Mouse (Mus musculus): ENCODE measurements around the gene Nat14.
"Not testable (repeated sequence)": the region's sequence is repeated elsewhere in the genome, so short reads cannot be mapped to it uniquely, and the experiment has no call there.

Nat14 gene

DNA sequence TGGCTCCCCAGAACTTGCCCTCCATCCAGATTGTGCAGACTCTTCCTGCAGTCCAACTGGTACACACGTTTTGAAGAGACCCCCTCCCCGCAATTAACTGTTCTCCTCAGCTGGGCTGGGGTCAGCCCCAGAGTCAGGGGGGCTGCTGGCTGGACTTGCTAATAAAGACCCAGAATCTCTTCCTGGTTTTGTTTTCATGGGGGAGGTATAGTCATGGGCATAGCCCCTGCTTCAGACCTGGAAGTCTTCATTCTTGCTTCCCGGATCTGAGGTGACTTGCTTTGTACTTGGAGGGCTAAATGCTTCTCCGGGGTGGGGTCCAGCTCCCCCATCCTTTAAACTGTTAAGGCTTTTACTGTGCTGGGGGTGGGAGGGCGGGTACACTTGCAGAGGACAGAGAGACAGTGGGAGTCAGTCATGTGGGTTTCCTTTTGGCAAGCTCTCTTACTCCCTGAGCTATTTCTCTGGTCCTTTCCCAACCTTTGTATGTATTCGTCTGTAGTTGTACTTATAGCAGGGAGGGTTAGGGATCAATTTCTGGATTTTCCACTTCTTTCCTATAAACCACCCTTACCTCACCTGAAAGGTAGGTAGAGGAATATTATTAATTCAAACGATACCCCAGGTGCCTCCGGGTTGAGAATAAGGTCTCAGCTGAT lies at the start of gene Nat14:
Nat14 (plus strand) TSS at position 205 of the 659 bp plus-strand sequence.
- no peak for DNase-seq (ENCODE audit: low spot score in 2 of 2)

DNA sequence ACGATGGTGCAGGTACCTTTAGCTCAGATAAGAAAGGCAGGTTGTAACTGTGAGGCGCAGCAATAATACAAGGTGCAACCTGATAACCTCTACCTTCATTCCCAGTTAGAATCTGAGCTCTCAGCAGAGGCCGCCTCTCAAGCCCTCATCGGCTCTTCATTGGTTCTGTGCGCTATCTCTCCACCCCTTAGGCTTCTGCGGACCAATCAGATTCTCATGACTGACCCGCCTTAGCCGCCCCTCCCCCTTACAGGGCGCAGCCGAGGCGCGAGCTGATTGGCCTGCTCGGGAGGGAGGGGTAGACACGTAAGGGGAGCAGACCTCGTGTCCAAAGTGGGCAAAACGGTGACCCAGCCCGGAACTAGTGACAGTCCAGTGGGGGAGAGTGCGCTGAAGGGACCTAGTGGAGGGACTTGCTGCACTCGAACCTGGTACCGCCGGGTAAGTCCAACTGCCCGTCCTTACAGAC lies 45.0 kb upstream of the Nat14 start, which contains the start of gene Isoc2a:
Isoc2a (plus strand) TSS at position 401 of the 469 bp plus-strand sequence.
- DNase-seq (ENCODE audit: low spot score in 2 of 2), result peak; percentile 92 to 93

DNA sequence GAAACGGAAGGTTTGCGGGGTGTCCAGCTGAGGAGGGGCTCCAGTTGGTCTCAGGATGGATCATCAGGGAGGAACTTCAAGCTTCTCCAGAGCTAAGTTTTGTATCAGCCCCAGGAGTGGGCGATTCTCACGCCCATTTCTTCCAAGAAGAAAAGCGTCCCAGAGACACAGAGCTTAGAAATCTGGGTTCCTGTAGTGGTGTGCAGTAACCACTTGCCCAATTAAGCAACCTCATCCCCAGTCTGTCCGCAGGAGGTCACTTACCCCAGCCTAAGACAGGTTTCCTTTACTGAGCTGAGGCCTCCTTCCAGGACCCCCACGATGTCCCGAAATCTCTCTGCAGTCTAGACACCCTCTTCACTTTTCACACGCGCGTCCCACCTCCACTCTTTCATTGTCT lies 44.6 kb upstream of the Nat14 start:
- no peak for DNase-seq (ENCODE audit: low spot score in 2 of 2)

DNA sequence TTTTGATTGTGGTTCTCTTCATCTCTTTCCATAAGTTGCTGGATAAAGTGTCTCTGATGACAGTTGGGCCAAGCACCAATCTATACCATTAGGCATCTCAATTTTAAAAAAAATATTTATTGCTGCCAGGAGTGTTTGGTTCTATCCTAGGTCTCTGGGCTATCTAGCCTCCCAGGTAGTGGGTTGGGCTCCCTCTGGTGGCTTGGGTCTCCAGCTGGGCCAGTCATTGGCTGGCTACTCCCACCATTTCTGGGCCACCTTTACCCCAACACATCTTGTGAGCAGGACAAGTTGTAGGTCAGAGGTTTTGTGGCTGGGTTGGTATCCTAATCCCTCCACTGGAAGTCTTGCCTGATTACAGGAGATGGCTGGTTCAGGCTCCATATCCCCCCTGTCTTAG lies 43.6 kb upstream of the Nat14 start:
- DNase-seq (ENCODE audit: low spot score in 2 of 2), result no peak

DNA sequence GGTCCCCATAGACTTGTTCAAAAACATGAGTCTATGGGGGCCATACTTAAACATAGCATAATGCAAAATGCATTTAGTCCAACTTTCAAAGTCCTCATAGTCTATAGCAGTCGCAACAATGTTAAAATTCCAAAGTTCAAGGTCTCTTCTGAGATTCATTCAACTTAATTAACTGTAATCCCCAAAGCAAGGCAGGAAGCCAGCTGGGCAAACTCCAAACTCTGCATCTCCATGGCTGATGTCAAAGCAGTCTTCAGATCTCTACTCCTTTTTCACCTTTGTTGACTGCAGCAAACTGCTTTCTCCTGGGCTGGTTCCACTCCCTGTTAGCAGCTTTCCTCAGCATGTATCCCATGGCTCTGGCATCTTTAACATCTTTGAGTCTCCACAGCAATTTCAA lies 42.8 kb upstream of the Nat14 start:
- DNase-seq (ENCODE audit: low spot score in 2 of 2), result not testable (repeated sequence)

DNA sequence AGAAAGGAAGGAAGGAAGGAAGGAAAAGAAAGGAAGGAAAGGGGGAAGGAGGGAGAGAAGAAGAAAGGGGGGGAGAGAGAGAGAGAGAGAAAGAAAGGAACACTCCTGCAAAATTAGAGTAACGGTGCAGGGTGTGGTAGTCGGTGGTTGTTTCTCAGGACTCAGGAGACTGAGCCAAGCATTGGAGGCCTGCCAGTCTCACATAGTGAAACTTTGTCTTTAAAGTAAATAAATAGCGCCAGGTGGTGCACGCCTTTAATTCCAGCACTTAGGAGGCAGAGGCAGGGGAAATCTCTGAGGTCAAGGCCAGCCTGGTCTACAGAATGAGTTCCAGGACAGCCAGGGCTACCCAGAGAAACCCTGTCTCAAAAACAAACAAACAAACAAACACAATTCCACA lies 35.1 kb upstream of the Nat14 start:
- no peak for DNase-seq (ENCODE audit: low spot score in 2 of 2)

DNA sequence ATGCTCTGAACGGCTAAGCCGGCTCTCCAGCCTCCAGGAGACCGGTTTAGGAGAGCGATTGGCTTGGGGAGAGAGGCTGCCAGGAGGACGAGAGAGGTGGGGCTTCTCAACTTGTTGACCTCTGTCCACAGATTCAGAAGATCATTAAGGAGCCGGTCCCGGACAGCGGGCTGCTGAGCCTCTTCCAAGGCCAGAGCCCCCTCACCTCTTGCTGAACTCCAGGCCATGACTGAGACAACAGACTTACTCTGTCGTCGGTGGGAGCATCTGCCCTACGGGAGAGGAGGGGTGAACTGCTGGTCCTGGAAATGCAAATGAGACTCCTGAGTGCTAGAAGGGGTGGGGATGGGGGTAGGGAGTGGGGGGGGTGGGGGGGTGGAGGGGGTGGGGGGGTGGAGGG lies 26.6 kb upstream of the Nat14 start:
- DNase-seq (ENCODE audit: low spot score in 2 of 2), result no peak

DNA sequence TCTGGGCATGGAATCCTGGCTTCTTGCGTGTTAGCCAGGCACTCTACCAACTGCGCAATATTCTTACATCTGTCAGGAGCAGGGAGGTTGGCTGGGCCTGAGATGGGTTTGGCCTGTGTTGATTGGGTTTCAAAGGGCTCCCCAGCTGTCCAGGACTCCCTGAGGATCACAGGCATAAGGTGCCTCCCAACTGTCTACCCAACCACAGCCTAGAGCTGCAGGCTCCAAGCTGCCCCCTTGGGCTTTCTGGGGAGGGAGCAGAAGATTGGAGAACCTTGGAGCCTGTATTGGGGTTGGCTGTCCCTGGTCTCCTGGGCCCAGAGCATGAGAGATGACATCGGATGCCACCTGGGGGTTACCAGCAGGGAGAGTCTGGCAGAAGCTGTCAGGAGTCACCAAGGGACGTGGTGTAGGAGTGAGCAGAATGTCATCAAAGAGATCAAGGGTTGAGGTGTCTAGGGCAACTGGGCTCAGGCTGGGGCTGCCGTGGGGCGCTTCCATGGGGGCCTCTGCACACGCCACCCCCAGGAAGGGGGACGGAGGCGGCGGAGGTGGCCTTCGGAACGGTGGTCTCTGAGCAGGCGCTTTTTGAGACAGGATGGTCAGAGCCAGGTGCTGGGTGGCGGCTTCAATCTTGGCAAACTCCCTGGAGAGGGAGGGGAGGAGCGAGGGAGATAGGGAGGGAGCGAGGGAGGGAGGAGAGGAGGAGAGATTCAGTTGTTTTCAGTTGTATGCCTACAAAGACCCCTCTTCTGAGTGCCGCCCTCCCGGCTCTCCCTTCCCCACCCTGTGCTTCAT lies 22.8 kb upstream of the Nat14 start:
- DNase-seq (ENCODE audit: low spot score in 2 of 2), result no peak

DNA sequence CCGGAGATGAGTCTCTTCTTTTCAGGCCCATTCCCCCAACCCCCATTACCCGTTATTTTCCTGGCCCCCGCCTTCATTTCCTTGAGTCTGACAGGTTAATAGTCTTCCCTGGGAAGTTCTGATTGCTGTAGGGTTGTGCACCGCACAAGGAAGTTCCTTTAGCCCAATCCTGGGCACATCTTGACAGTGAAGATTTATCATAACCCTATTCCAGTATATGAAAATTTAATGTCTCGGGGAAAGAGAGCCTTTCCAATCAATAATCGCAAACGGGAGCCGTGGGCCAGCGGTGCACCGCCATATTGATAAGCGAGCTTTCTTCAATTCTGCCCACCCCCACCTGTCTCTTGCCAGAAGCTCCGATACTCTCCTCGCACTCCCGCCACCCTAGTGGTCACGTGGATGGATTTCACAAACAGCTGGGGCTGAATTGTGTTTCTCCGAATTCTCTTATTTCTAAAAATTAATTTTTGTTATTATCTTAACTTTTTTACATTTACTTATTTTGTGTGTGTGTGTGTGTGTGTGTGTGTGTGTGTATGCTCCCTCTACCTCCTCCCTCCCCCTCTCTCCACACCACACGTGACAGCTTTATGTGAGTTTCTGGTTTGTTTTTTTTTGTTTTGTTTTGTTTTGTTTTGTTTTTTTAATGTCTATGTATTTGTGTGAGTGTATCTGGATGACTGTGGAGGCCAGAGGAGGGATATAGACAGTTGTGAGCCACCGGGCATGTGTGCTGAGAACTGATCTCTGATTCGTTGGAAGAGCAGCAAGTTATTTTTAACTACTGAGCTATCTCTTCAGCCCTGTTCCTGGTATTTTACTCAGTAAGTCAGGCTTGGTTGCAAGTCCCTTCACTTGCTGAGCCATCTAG lies 21.9 kb upstream of the Nat14 start:
- DNase-seq (ENCODE audit: low spot score in 2 of 2), result peak in 1 of 2 experiments; percentile 45

DNA sequence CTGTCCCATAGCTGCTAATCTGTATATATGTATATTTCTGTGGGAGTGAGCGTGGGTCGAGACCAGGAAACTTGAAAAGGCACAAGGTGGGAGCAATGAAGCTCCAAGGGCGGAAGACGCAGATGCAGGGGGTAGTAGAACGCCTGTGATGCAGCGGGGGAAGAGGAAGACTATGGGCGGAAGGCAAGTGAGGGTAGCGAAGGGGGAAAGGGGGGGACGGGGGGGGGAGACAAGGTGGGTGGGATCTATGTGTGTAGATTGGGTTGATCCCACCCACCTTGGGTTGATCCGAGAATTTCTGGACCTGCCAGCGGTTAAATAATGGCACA lies 21.3 kb upstream of the Nat14 start:
- DNase-seq (ENCODE audit: low spot score in 2 of 2), result no peak

DNA sequence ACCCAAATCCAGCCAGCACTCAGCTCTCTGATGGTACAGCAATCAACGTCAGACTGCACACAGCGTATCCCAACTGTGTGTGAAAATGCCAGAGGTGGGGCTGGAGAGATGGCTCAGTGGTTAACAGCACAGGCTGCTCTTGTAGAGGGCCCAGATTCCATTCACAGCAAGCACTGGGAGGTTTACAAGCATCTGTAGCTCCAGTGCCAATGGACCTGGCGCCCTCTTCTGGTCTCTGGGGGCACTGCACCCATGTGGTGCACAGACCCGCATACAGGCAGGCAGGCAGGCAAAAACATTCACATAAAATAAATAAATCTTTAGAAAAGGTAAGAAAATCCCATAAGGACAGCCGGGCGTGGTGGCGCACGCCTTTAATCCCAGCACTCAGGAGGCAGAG lies 20.7 kb upstream of the Nat14 start:
- DNase-seq (ENCODE audit: low spot score in 2 of 2), result no peak

DNA sequence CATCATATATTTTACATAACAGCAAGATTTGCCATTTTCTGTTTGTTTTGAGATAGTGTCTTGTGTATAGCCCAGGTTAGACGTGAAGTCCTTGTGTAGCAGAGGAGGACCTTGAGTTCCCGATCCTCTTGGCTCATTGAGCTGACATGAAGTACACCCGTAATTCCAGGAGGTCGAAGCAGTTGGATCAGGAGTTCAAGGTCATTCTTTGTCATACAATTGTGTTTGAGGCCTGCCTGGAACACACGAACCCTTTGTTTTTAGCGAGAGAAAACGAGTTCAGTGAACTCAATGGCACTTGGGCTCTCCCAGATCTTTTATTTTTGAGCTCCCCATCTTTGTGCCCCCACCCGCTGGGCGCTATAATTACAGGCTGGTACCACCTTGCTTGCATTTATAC lies 19.4 kb upstream of the Nat14 start:
- DNase-seq (ENCODE audit: low spot score in 2 of 2), result no peak

DNA sequence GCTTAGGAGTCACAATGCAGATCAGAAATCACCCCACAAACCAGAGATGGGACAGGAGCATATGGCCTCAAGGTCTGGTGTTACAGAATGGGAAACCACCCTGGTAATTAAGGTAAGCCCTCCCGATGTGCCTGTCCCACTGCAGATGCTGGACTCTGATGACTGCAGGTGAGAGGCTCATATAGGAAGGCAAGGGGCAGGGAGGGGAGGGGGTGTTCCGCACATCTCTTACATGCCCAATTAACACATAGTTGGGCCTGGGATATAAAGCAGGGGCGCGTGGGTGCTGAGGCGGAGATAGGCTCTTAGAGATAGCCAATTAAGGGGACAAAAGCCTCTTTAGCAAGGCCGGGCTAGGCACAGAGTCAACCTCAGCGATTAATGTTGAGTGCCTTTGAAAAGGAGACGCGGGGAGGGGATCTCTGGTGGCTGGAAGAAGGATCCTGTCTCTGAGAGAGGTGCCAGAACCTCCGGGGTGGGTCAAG lies 15.3 kb upstream of the Nat14 start, which contains the start of gene Gm36210:
Gm36210 (minus strand) TSS at position 51 of the 485 bp plus-strand sequence.
- DNase-seq (ENCODE audit: low spot score in 2 of 2), result no peak

DNA sequence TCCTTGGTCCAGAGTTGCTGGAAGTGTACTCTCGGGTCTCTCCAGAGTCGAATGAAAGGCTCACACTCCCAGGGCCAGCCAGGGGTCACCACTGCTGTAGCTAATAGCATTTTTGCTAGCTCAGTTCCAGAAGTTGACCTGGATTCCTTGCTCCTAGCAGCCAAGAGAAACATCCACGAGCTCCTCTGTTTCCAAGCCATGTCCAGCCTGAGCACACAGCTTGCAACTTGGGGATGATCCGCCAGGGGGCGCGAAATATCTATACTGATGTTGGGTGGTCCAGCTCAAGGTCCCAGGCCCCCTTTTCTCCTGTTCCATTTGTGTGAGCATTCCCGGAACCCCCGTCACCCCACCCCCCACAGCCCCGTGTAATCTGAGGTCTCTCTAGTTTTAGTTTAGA lies 10.3 kb upstream of the Nat14 start:
- peak in 1 of 2 experiments; percentile 35 for DNase-seq (ENCODE audit: low spot score in 2 of 2)

DNA sequence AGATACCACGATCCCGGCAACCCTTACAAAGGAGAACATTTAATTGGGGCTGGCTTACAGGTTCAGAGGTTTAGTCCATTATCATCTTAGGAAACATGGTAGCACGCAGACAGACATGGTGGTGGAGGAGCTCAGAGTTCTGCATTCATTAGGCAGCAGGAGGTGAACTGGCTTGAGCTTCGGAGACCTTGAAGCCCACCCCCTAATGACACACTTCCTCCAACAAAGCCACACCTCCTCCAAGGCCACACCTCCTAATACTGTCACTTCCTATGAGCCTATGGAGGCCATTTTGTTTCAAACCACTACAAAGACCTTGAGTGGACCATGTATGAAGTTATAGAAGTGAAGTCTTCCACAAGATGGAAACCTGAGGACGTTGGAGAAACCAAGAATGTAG lies 9.6 kb upstream of the Nat14 start:
- no peak for DNase-seq (ENCODE audit: low spot score in 2 of 2)

DNA sequence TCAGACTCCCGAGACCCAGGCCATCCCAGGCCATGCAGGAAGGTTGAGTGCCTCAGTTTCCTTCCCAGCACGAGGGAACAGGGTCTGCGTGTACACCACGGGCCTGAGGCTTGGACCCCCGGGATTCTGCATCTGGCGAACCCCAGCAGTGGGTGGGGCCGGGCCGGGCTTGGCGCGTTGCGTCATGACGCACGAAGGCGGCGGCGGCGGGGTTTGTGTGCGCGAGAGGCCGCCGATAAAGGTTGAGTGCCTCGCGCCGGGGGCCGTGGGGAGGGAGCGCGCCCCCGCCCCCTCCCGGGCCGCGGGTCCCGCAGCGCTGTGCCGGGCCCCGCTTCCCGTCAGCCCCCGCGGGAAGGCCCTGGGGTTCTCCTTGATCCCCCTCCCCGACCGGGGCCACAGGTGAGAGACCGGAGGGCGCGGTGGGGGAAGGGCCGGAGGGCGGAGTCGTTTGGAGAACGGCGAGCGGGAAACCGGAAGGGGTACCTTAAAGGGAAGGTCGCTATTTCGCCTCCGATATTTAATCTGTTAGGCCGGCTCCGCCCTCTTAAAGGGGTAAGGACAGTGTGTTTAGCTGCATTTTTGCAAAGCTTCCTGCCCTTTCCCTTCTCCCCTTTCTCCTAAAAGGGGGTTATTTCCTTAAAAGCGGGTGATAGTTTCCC lies 6.7 kb upstream of the Nat14 start, which contains the start of gene Zfp628:
Zfp628 (plus strand) TSS at position 211 of the 659 bp plus-strand sequence.
- DNase-seq (ENCODE audit: low spot score in 2 of 2), result peak; percentile 92 to 94

DNA sequence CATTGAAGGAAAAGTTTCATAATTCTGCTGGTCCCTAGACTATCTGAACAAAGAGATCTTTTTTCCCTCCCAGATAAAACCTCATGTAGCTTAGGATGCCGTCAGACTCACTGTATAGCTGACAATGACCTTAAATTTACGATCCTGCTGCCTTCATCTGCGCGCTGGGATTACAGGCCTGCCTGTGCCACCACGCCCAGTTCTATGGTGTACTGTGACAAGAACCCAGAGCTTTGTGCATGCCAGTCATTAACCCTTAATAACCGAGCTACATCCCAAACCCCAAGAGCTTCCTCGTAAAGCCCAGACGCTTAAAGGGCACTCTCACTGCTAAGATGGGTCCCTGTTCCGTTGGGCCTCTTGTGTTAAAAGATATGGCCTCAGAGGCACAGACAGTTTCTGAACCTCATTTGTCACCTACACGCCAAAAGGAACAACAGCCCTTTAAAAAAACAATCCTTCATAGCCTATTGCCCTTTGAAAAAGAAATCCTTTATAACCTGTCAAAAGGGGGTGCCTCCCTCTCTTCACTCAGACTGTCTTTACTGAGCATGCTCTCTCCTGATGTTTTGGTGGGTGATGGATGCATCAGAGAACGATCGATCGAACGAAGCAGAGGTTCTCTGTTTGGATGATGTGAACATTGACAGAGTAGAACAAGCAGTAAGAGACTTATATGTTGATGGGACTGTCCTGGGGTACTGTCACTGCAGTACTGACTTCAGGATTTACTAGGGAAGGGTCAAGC lies 6.0 kb upstream of the Nat14 start:
- DNase-seq (ENCODE audit: low spot score in 2 of 2), result peak in 1 of 2 experiments; percentile 35

DNA sequence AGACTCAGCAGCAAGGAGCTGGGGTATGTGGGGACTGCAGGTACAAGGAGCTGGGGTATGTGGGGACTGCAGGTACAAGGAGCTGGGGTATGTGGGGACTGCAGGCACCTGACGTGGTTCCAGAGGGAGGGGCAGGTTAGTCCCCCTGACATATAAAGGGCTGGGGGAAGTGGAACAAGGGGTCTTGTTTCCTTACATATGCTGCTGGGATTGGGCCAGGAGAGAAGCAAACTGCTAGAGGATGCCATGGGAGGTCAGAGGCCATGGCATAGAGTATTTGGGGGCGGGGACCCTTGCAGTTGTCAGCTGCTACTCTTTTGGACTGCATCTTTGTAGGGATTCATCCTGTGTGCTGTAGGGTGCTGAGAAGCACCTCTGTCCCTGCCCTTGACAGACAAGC lies 4.3 kb upstream of the Nat14 start:
- DNase-seq (ENCODE audit: low spot score in 2 of 2), result no peak

DNA sequence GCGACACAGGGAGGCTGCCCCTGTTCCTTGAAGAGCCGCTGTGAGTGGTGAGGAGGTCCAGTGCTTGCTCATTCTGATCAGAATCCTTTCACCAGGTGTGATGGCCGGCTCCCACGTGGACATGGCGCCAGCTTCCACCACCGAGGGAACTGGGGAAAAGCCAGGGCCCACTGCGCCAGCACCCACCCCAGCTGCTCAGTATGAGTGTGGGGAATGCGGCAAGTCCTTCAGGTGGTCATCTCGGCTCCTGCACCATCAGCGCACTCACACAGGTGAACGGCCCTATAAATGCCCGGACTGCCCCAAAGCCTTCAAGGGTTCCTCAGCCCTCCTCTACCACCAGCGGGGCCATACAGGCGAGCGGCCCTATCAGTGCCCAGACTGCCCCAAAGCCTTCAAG lies 3.1 kb upstream of the Nat14 start:
- DNase-seq (ENCODE audit: low spot score in 2 of 2), result no peak

DNA sequence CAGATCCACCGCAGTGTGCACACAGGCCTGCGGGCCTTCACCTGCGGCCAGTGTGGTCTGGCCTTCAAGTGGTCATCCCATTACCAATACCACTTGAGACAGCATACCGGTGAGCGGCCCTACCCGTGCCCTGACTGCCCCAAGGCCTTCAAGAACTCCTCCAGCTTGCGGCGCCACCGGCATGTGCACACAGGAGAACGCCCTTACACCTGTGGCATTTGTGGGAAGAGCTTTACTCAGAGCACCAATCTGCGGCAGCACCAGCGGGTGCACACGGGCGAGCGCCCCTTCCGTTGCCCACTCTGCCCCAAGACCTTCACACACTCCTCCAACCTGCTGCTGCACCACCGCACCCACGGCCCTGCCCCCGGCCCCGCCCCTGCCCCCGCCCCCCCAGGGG lies 2.7 kb upstream of the Nat14 start:
- DNase-seq (ENCODE audit: low spot score in 2 of 2), result no peak

DNA sequence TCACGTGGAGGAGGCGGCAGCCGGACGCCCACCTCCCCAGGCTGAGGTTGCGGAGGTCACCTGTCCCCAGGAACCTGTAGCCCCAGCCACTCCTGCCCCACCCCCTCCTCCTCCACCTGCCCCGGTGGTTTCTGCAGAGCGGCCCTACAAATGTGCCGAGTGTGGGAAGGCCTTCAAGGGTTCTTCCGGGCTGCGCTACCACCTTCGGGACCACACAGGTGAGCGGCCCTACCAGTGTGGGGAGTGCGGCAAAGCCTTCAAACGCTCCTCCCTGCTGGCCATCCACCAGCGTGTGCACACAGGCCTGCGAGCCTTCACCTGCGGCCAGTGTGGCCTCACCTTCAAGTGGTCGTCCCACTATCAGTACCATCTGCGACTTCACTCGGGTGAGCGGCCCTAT lies 1.9 kb upstream of the Nat14 start:
- no peak for DNase-seq (ENCODE audit: low spot score in 2 of 2)

Data from heart, adult 9 months (tissue).